Mouse (Mus musculus) cerebellum, postnatal 10 days (tissue): ENCODE measurements around the gene Reps2.

Source experiments
- DNase-seq, 2 experiments: peaks; one replicate each; pipeline ENCODE4 v3.0.0; 2021; ENCODE audit warnings: mixed read lengths in 2 of 2

The Reps2 gene

GRCm38 (mm10) chrX:162643091-162643788 is at the start of gene Reps2:
Gene Reps2 (minus strand): TSS chrX:162643649.
- peak; percentile 85 to 90 for DNase-seq

GRCm38 (mm10) chrX:162691272-162691671 is 47.8 kb upstream of the Reps2 start:
- no peak for DNase-seq

- DNase-seq = no peak
Measured at GRCm38 (mm10) chrX:162685394-162685793, 41.9 kb upstream of the Reps2 start.

DNA sequence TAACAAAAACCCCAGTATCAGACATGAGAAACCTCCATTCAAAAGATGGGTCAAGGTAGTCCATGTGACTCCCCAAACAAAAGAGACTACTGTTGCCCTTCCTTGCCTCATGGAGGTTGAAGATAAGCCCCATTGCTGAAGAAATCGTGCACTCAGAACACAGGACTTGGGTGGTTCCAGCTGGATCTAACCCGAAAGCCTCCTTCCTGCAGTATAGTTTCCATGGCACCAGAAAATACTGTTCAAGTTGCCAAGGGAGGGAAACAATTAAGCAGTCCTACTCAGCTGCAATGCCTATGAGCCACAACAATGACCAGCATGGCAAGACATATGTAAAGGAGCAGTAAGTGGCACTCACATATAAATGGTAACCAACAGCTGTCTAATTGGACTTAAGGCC is 36.1 kb upstream of the Reps2 start:
- no peak for DNase-seq

GRCm38 (mm10) chrX:162678820-162679219 is 35.4 kb upstream of the Reps2 start:
- no peak for DNase-seq

DNA sequence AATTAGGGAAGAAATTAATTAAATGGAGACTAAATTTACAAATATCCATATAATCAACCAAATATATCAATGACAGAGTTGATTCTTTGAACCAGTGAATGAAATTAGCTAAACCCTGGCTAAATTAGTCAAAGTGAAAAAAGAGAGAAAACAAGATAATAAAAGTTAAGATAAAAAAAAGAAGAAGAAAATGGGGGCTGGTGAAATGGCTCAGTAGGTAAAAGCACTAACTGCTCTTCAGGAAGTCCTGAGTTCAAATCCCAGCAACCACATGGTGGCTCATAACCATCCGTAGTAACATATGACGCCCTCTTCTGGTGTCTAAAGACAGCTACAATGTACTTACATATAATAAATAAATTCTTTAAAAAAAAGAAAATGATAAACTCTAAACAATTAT is 22.7 kb upstream of the Reps2 start:
- no peak for DNase-seq

- no peak for DNase-seq
Measured at GRCm38 (mm10) chrX:162660182-162660581, 16.7 kb upstream of the Reps2 start.

DNA sequence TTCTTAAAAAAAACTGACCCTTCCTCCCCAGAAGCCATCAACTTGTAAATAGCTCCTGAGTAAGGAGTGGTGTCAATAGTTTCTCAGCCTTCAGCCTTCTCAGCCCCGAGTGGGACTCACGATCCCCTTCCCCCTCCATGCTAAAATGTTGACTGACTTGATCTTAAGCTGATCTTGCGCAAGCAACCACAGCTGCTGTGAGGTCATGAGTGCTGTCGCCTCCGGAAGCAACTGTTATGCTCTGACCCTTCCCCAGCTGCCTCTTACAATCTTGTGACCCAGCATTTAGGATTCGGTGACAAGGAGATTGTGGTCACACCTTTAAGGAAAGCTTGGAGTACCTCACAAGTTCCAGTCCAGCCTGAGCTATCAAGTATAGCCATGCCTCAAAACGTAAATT is 10.1 kb upstream of the Reps2 start:
- DNase-seq = no peak

DNA sequence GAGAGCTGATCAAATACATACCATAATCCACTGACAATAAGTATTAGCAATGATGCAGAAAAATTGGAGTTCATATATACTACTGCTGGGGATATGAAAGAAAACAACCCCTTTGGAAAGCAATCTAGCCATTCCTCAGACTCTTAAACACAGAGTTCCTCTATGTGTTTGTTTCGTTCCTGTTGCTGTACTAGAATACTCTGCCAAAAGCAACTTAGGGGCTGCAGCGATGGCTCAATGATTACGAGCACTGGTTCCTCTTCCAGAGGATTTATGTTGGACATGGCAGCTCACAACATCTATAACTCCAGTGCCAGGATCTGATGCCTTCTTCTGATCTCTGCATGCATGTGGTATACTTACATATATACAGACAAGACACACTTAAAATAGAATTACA is 9.0 kb upstream of the Reps2 start:
- no peak for DNase-seq

GRCm38 (mm10) chrX:162651125-162651524 is 7.7 kb upstream of the Reps2 start:
- no peak for DNase-seq

GRCm38 (mm10) chrX:162643789-162644092 is 292 bp upstream of the Reps2 start:
- no peak for DNase-seq

DNA sequence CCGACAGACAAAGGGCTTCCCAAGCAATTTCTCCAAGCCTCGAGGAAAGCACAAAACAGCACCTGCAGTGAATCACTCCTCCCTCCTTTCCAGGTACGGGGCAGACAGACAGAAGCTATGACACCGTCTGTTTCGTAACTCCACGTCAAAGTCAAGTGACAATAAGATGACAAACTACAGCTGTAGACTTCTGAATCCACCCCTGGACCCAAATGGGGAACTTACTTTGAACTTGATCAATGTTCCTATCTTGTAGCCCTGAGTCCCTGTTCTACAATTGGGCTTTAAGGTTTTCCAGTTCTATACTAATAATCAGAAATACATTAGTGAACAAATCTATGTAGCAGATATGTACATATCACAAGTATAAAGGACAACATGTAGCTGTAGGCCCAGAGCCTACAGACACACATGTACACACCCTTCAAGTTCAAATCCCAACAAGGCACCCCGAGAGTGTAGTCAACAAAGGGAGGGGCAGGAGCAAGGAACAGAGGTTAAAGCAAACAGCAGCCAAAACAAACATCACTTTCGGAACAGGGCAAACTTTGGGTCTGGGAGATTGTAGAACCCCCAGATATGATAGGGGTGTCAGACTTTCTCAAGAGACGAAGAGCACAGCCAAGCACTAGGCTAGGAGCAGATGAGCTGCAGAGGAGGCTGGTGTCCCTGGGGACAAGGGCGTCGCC is 903 bp downstream of the Reps2 start:
- DNase-seq = peak; percentile 12 to 13

GRCm38 (mm10) chrX:162641764-162642163 is 1.7 kb downstream of the Reps2 start:
- DNase-seq = no peak

DNA sequence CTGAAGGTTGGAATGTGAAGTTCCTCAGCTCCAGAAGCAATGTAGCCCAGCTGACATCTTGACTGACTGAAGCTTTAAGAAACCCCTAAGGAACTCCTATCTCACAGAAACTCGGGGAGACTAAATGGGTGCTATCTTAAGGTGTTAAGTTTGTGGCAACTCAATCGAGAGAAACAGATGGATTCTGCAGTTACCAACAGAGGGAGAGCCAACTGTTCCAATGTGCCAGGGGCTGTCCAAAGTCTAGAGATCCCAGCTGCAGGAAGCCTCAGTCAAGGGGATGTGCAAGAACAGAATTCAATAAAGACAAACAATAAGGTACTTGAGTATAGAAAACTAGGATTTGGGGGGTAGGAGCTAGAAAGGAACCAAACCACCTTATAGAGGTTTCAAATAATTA is 8.3 kb downstream of the Reps2 start:
- DNase-seq = peak in 1 of 2 experiments; percentile 4

GRCm38 (mm10) chrX:162622091-162622437 is 21.4 kb downstream of the Reps2 start:
- DNase-seq = no peak

DNA sequence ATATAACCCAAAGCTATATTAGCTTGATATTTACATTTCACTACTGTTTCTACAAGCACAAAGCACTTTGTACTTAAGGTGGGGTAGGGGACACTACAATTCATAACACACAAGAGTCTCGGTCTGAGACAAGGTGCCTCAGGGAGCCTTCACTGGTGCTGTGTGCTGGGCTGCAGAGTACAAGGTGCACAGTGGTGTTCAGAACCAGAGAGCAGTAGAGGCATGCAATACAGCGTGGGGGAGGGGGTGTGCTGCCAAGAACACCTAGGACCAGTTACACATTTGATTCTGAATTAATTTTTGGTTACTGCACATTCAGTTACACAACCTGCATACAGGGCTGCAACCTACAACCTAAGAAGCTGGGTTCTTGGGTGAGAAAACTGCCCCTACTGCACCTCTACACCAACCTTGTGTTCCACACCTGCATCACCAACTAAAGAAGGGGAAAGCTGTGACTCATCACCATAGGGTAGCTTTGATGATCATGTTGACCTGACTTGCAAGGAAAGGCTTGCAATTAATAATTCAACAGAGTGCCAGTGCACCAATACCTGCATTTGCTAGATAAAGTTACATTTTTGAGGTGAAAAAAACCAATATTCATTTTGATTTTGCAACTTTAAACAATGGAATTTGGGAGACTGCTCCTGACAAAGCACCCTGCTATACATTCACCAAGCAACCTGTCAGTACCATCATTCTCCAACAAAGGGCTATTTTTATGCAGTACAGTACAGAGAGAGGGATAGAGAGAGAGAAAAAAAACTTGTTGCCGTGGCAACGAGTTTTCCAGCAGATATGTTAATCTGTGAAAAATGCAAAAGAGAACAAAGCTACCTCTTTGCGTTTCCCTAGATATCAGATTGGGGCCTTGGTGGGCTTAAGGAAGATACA is 22.0 kb downstream of the Reps2 start:
- no peak for DNase-seq

DNA sequence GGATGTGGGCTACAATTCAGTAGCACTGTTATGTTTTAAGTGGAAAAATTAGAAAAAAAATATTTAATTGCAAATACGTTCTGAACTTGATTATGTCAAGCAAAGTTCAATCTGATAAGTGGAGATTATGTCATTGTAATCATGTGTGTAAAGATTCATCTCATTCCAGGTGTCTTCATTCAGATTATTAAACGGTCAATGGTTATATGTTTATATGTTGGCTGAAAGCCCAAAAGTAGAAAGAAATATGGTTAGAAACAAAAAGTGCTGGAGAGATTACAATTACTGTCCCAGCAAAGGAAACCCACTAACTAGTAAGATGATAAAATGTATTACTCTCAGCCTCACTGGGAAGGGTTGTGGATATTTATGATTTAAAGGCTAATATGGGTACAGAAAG is 23.7 kb downstream of the Reps2 start:
- no peak for DNase-seq

DNA sequence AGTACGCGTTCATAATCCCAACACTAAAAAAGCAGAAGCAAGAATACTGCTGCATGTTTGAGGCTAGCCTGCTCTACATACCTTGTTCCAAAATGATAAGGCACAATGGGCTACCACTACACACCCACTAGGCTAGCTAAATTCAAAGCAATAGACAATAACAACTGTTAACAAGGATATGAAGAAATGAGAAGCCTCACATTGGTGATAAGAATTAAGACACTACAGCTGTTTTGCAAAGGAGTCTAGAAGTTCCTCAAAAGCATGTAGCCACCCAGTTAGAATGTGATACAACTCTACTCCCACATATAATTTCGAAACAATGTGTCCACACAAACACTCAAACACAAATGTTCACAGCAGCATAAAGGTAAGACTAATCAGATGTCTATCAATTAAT is 24.9 kb downstream of the Reps2 start:
- DNase-seq = no peak

DNA sequence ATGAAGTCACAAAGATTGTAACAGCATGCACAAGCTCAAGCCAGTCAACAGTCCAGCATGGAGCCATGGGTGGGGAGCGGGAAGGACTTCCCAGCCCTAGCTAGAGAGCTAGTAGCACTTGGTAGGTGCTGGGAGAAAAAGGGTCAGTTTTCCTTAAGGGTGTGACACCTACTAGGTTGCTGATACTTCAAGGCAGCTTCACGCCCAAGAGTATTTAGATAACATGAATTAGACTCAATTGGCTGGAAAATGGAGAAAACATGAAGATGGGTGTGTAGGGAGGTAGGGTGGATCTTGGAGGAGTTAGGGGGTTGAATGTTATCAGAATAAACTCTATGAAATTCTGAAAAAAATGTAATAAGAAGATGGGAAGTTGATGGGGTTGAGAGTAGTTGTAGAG is 37.3 kb downstream of the Reps2 start:
- no peak for DNase-seq

GRCm38 (mm10) chrX:162599666-162600065 is 43.8 kb downstream of the Reps2 start:
- DNase-seq = no peak

- peak; percentile 77 to 79 for DNase-seq
Measured at GRCm38 (mm10) chrX:162591005-162591801, 52.2 kb downstream of the Reps2 start.

DNA sequence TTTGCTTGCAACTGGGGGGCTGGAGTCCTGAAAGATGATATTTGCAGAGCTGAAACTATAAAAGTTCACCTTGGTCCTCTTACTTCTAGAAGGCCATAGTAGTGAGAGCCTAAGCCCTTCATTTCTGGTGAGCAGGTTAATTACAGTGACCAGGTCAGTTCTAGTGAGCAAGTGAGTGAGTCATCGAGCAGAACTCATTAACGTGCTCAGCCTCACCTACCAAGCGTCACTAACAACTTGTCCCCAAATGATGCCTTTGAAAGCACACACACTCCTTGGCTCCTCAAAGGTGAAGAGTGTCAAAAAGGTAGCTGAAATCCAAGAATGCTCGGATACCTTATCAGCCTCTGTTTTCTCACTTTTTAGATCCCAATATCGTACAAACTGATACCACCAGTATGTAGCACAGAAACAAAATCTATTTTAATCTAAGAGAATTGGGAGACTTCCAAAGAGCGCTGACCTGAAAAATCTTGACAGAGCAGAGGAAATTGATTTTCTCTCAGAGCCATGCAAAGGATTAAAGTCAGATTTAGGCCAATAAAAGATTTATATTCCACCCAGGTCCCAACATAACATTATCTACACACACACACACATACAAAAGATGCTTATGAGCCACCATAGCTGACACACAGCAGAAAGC is 53.2 kb downstream of the Reps2 start:
- peak in 1 of 2 experiments; percentile 31 for DNase-seq
